Mouse (Mus musculus): ENCODE measurements at regions not wholly inside any gene's neighbourhood (a gene's known extent, or its start where the extent isn't known, plus 50 kb on each side); places are given as distances from the start of the nearest gene placed in this dataset.

DNA sequence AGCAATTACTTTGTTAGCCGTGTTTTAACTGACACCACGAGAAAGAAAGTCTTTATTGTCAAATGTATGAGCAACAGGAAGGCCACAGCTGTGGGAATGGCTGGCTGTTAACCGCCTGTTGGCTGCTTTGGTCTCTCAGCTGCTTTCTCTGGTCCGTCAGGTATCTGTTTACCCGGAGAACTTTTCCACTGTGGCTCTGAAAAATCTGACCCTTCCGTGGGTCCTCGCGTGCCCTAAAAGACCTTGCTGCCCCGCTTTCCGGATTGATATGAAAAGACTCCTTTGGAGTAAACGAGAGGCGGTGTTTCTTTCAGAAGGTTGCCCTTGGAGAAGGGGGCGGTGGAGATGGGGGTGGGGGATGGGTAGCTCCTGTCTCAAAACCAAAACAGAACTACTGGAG lies 75.9 kb downstream of the Sox14 start:
- no peaks in the 10 kb centered on the region for H3K9me3 ChIP-seq (ENCODE audit: control insufficient read depth, low read length)
- ATAC-seq (ENCODE audit: low read depth) = no peak
- no peak overlapping the region for H3K27ac ChIP-seq (ENCODE audit: low read length)
- H3K4me1 ChIP-seq (replicated peaks; ENCODE audit: control insufficient read depth, insufficient read depth, low read length) = peaks cover 6% of the 10 kb centered on the region; the same call in 1 of the 2 replicates
- no peaks in the 10 kb centered on the region for H3K36me3 ChIP-seq (ENCODE audit: control insufficient read depth, insufficient read depth, low read length)
- no peaks in the 10 kb centered on the region for H3K27me3 ChIP-seq (ENCODE audit: control insufficient read depth, insufficient read depth, low read depth, low read length)
- H3K4me2 ChIP-seq (ENCODE audit: low read depth, low read length) = peak overlapping the region; percentile 77
- H3K9ac ChIP-seq (ENCODE audit: low read length) = peak overlapping the region; percentile 52
- 3% methylated on average over 13 of the region's 13 CpGs for WGBS
- peak overlapping the region; percentile 43 for H3K4me3 ChIP-seq (ENCODE audit: low read length)

GRCm38 (mm10) chr9:99799387-99800021 lies 76.5 kb downstream of the Sox14 start:
- peak; percentile 47 for ATAC-seq (ENCODE audit: low read depth)
- peak overlapping the region; percentile 43 for H3K4me3 ChIP-seq (ENCODE audit: low read length)
- no peak overlapping the region for H3K27ac ChIP-seq (ENCODE audit: low read length)
- H3K9ac ChIP-seq (ENCODE audit: low read length) = peak overlapping the region; percentile 52
- H3K27me3 ChIP-seq (ENCODE audit: control insufficient read depth, insufficient read depth, low read depth, low read length) = no peaks in the 10 kb centered on the region
- 3% methylated on average over 16 of the region's 16 CpGs for WGBS
- no peaks in the 10 kb centered on the region for H3K36me3 ChIP-seq (ENCODE audit: control insufficient read depth, insufficient read depth, low read length)
- peak overlapping the region; percentile 77 for H3K4me2 ChIP-seq (ENCODE audit: low read depth, low read length)
- no peaks in the 10 kb centered on the region for H3K9me3 ChIP-seq (ENCODE audit: control insufficient read depth, low read length)
- peaks cover 6% of the 10 kb centered on the region; the same call in 1 of the 2 replicates for H3K4me1 ChIP-seq (replicated peaks; ENCODE audit: control insufficient read depth, insufficient read depth, low read length)

DNA sequence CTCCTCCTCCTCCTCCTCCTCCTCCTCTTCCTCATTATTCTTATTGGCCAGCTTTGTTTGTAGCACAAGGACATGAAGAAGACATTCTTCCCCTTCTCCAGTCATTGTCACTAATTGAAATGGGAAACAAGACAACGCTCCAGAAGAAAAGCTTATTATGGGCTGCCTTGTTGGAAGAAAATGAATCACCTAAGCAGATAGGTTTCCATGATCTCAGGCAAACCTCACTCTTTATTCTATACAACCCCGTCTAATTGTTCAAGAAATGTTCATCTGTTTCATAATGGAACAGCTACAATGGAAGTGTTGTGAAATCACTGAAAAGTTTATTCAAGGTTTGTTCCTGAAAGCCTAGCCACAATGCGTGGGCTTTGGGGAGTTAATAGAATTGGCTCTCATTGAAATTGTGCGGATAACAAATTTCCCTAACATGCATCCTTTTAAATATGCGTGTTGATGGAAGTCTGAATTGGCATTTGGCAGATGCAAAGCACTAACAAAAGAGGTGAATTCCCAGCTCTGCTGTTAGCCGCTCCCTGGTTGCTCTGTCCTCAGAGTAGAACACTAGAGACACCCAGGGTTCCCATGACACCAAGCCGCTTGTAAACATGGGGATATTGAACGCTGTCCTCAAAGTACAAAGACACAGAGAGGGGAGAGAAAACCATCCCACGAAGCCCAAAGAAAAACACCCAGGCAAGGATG lies 78.8 kb downstream of the Sox14 start:
- H3K4me2 ChIP-seq (ENCODE audit: low read depth, low read length) = no peak overlapping the region
- H3K9me3 ChIP-seq (ENCODE audit: control insufficient read depth, low read length) = no peaks in the 10 kb centered on the region
- no peak overlapping the region for H3K4me3 ChIP-seq (ENCODE audit: low read length)
- H3K27me3 ChIP-seq (ENCODE audit: control insufficient read depth, insufficient read depth, low read depth, low read length) = no peaks in the 10 kb centered on the region
- 69% methylated on average over 9 of the region's 9 CpGs for WGBS
- H3K4me1 ChIP-seq (replicated peaks; ENCODE audit: control insufficient read depth, insufficient read depth, low read length) = peaks cover 6% of the 10 kb centered on the region; the same call in 1 of the 2 replicates
- H3K9ac ChIP-seq (ENCODE audit: low read length) = no peak overlapping the region
- no peak for ATAC-seq (ENCODE audit: low read depth)
- no peaks in the 10 kb centered on the region for H3K36me3 ChIP-seq (ENCODE audit: control insufficient read depth, insufficient read depth, low read length)
- no peak overlapping the region for H3K27ac ChIP-seq (ENCODE audit: low read length)

GRCm38 (mm10) chr9:99792700-99793099 lies 75.6 kb upstream of the Cldn18 start:
- WGBS = 60% methylated on average over 7 of the region's 7 CpGs
- H3K36me3 ChIP-seq (ENCODE audit: control insufficient read depth, insufficient read depth, low read length) = no peaks in the 10 kb centered on the region
- no peaks in the 10 kb centered on the region for H3K9me3 ChIP-seq (ENCODE audit: control insufficient read depth, low read length)
- H3K4me3 ChIP-seq (ENCODE audit: low read length) = no peak overlapping the region
- no peak overlapping the region for H3K9ac ChIP-seq (ENCODE audit: low read length)
- H3K27me3 ChIP-seq (ENCODE audit: control insufficient read depth, insufficient read depth, low read depth, low read length) = no peaks in the 10 kb centered on the region
- H3K27ac ChIP-seq (ENCODE audit: low read length) = no peak overlapping the region
- H3K4me1 ChIP-seq (replicated peaks; ENCODE audit: control insufficient read depth, insufficient read depth, low read length) = no peaks in the 10 kb centered on the region
- no peak for ATAC-seq (ENCODE audit: low read depth)
- no peak overlapping the region for H3K4me2 ChIP-seq (ENCODE audit: low read depth, low read length)

DNA sequence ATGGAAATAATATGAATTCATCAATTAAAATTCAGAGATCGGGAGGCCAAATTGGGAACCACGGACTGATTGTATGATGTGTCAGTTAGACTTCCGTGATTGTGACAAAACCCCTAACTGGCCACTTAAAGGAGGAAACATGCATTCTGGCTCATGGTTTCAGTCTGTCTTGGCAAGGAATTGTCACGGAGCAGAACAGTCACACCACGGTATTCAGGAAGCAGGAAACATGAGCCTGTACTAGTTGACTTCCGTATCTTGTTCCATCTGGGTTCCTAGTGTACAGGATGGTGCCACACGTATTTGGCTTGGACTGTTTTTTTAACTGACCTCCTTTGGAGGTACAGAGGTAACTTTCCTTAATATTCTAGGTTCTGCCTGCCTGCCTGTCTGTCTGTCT lies 69.8 kb upstream of the Cldn18 start:
- Histone ChIP-seq H3K36me3 (ENCODE audit: control insufficient read depth, insufficient read depth, low read length) (no peaks in the 10 kb centered on the region), H3K4me2 (ENCODE audit: low read depth, low read length) (no peak overlapping the region), H3K9me3 (ENCODE audit: control insufficient read depth, low read length) (no peaks in the 10 kb centered on the region), H3K27me3 (ENCODE audit: control insufficient read depth, insufficient read depth, low read depth, low read length) (no peaks in the 10 kb centered on the region), H3K27ac (ENCODE audit: low read length) (no peak overlapping the region), H3K4me1 (replicated peaks; ENCODE audit: control insufficient read depth, insufficient read depth, low read length) (no peaks in the 10 kb centered on the region), H3K4me3 (ENCODE audit: low read length) (no peak overlapping the region), H3K9ac (ENCODE audit: low read length) (no peak overlapping the region)
- no peak for ATAC-seq (ENCODE audit: low read depth)
- WGBS = 66% methylated on average over 7 of the region's 7 CpGs

GRCm38 (mm10) chr9:99783156-99783555 lies 66.1 kb upstream of the Cldn18 start:
- no peak for ATAC-seq (ENCODE audit: low read depth)
- H3K36me3 ChIP-seq (ENCODE audit: control insufficient read depth, insufficient read depth, low read length) = no peaks in the 10 kb centered on the region
- no peaks in the 10 kb centered on the region for H3K4me1 ChIP-seq (replicated peaks; ENCODE audit: control insufficient read depth, insufficient read depth, low read length)
- WGBS = 88% methylated on average over 2 of the region's 2 CpGs
- no peak overlapping the region for H3K9ac ChIP-seq (ENCODE audit: low read length)
- no peak overlapping the region for H3K4me2 ChIP-seq (ENCODE audit: low read depth, low read length)
- H3K27me3 ChIP-seq (ENCODE audit: control insufficient read depth, insufficient read depth, low read depth, low read length) = no peaks in the 10 kb centered on the region
- no peaks in the 10 kb centered on the region for H3K9me3 ChIP-seq (ENCODE audit: control insufficient read depth, low read length)
- no peak overlapping the region for H3K4me3 ChIP-seq (ENCODE audit: low read length)
- H3K27ac ChIP-seq (ENCODE audit: low read length) = no peak overlapping the region

DNA sequence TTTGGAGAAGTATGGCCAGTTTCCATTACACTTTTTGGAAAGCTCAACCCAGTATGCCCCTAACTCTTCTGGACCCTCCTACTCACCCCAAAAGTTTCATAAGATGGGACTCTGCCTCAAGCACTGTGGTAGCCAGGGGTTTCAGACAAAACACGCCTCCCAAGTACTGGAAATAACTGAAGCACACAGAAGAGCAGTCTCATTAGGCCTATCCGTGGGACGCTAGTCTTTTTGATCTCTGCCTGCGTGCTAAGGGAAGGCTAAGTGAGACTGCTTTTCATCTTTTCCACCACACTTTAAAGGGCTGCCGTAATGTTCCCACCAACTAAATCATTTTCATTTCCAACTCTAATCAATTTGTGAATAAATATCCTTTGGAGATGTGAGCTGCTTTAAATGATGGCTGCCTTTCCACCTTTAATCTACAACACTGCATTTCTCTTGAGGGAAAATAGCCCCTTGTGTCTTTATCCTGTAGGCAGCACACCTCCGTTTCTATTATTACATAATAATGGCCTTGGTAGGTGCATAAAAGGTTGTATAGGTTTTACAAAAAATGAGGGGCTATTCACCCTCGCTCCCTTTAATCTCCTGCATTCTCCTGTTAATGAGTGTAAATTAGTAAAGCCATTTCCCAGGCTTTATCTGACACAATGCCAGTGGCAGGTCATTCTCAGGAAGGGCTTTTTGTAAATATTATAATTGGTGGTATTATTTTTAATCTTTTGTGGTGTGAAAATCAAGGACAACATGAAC lies 65.5 kb upstream of the Cldn18 start:
- H3K9me3 ChIP-seq (ENCODE audit: control insufficient read depth, low read length) = no peaks in the 10 kb centered on the region
- ATAC-seq (ENCODE audit: low read depth) = no peak
- H3K9ac ChIP-seq (ENCODE audit: low read length) = no peak overlapping the region

DNA sequence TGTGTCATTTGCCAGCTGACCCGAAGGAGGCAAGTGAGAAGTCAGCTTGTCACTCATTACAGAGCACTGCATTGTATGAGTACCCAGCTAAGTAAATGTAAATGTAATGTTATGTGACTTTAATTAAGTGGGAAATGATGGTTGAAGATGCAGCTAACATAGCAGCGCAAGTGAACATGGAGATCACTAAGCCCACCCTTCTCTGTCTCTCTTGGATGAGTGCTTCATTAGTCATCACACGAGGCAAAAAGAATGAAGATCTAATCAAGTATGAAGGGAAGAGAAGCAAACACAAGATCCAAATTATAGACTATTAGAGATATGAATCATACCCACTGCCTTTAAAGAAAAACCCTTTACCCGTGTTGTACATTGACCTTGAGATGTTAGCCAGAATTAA lies 61.8 kb upstream of the Cldn18 start:
- no peak overlapping the region for H3K4me3 ChIP-seq (ENCODE audit: low read length)
- WGBS = 75% methylated on average over 4 of the region's 4 CpGs
- H3K36me3 ChIP-seq (ENCODE audit: control insufficient read depth, insufficient read depth, low read length) = no peaks in the 10 kb centered on the region
- H3K4me1 ChIP-seq (replicated peaks; ENCODE audit: control insufficient read depth, insufficient read depth, low read length) = no peaks in the 10 kb centered on the region
- H3K4me2 ChIP-seq (ENCODE audit: low read depth, low read length) = no peak overlapping the region
- H3K9ac ChIP-seq (ENCODE audit: low read length) = no peak overlapping the region
- H3K27me3 ChIP-seq (ENCODE audit: control insufficient read depth, insufficient read depth, low read depth, low read length) = no peaks in the 10 kb centered on the region
- H3K9me3 ChIP-seq (ENCODE audit: control insufficient read depth, low read length) = no peaks in the 10 kb centered on the region
- ATAC-seq (ENCODE audit: low read depth) = no peak
- H3K27ac ChIP-seq (ENCODE audit: low read length) = no peak overlapping the region

More for the DNA sequence above, 65.5 kb upstream of the Cldn18 start:
- no peak overlapping the region for H3K27ac ChIP-seq (ENCODE audit: low read length)
- H3K4me1 ChIP-seq (replicated peaks; ENCODE audit: control insufficient read depth, insufficient read depth, low read length) = no peaks in the 10 kb centered on the region
- H3K27me3 ChIP-seq (ENCODE audit: control insufficient read depth, insufficient read depth, low read depth, low read length) = no peaks in the 10 kb centered on the region
- H3K4me2 ChIP-seq (ENCODE audit: low read depth, low read length) = no peak overlapping the region
- H3K36me3 ChIP-seq (ENCODE audit: control insufficient read depth, insufficient read depth, low read length) = no peaks in the 10 kb centered on the region
- H3K4me3 ChIP-seq (ENCODE audit: low read length) = no peak overlapping the region
- WGBS = 57% methylated on average over 7 of the region's 7 CpGs

DNA sequence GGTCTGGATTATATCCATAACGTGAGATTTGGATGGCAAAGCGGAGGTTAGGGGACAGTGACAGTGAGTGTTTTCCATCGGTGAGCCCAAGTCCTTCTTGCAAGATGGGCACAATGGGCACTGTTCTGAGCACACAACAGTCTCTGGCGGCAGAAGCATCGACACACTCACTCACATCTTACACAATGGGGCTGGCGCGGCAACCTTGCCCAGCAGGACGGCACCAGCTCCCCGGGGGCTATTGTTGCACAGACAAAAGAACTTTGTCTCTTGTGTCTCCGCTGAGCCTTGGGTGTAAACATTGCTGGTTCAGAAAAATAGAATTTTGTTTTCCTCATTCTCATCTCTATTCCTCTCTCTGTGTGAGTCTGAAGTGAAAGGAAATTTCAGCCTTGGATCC lies 53.6 kb upstream of the Cldn18 start:
- Histone ChIP-seq H3K4me1 (replicated peaks; ENCODE audit: control insufficient read depth, insufficient read depth, low read length) (no peaks in the 10 kb centered on the region), H3K36me3 (ENCODE audit: control insufficient read depth, insufficient read depth, low read length) (no peaks in the 10 kb centered on the region), H3K9ac (ENCODE audit: low read length) (no peak overlapping the region), H3K27ac (ENCODE audit: low read length) (no peak overlapping the region), H3K4me3 (ENCODE audit: low read length) (no peak overlapping the region), H3K4me2 (ENCODE audit: low read depth, low read length) (no peak overlapping the region), H3K27me3 (ENCODE audit: control insufficient read depth, insufficient read depth, low read depth, low read length) (no peaks in the 10 kb centered on the region), H3K9me3 (ENCODE audit: control insufficient read depth, low read length) (no peaks in the 10 kb centered on the region)
- 27% methylated on average over 10 of the region's 10 CpGs for WGBS
- no peak for ATAC-seq (ENCODE audit: low read depth)

Measured in lung, embryonic 16.5 days (tissue).